Mouse (Mus musculus): ENCODE results near the gene Gm4894.

- TF ChIP-seq CTCF (IDR thresholded peaks at IDR 0.05; ENCODE audit: insufficient read depth, low read depth, low read length) (no peak), POLR2A (IDR thresholded peaks at IDR 0.05; ENCODE audit: insufficient read depth, low read depth, low read length) (no peak)
Measured at GRCm38 (mm10) chr9:49275976-49276375, 25.6 kb downstream of the Gm4894 start.
